Mouse (Mus musculus) kidney, adult 2 months (tissue): ENCODE results near the gene Dusp27. TPM values are rescaled to one million over a fixed set of nuclear protein-coding genes. Genes with fewer than 3 reads are reported as not detected.

ENCODE experiments used
- DNase-seq: peaks from one replicate; pipeline ENCODE4 v3.0.0; 2021
- H3K27ac ChIP-seq: fragments of 200-500 bp; 2 replicates; pipeline ENCODE4 v1.5.1; 2012; ENCODE audit warnings: low read depth, low read length, control low read depth, inconsistent platforms; ENCODE audit not compliant: insufficient read depth
- H3K27me3 ChIP-seq: fragments of 200-500 bp; replicated peaks from 2 replicates; pipeline ENCODE4 v1.6.1; 2012; ENCODE audit warnings: mild to moderate bottlenecking, moderate library complexity, low read length, inconsistent platforms; ENCODE audit not compliant: control insufficient read depth, insufficient read depth
- H3K36me3 ChIP-seq: fragments of 200-500 bp; 2 replicates; pipeline ENCODE4 v1.6.1; 2012; ENCODE audit warnings: mild to moderate bottlenecking, moderate library complexity, low read length, inconsistent platforms; ENCODE audit not compliant: control insufficient read depth, insufficient read depth
- H3K4me1 ChIP-seq: fragments of 200-500 bp; 2 replicates; pipeline ENCODE4 v1.6.1; 2011; ENCODE audit warnings: low read length; ENCODE audit not compliant: control insufficient read depth, insufficient read depth
- H3K4me3 ChIP-seq: fragments of 200-500 bp; 2 replicates; pipeline ENCODE4 v1.5.1; 2011; ENCODE audit warnings: mild to moderate bottlenecking, low read depth, low read length, control low read depth; ENCODE audit not compliant: insufficient read depth
- CTCF ChIP-seq: fragments of 200-500 bp; conservative IDR thresholded peaks from 2 replicates; pipeline ENCODE4 v1.5.1; 2011; ENCODE audit warnings: low read depth, mild to moderate bottlenecking, control low read depth, low read length, moderate library complexity, mixed read lengths; ENCODE audit not compliant: insufficient read depth, insufficient read length
- POLR2A ChIP-seq: fragments of 200-500 bp; IDR thresholded peaks from one replicate; pipeline ENCODE4 v1.6.1; 2011; ENCODE audit warnings: low read depth, low read length, control low read depth
- WGBS: fragments of 180-500 bp; shearing (Covaris S2); methylation state at CpG from one replicate; pipeline ENCODE4 v1.1.7; 2018; 5-methylcytosine and 5-hydroxymethylcytosine counted together
- polyA plus RNA-seq: library from polyadenylated mRNA; depleted of rRNA; stranded (reverse); fragments of >200 nt; gene quantifications from 2 replicates; pipeline ENCODE4 v1.2.3, GENCODE M21; 2012

Gene Dusp27
- polyA plus RNA-seq, 1 experiment = 0.30 TPM

- Histone ChIP-seq H3K27ac (no peak overlapping the region), H3K4me3 (no peak overlapping the region), H3K36me3 (no peaks in the 10 kb centered on the region), H3K4me1 (no peaks in the 10 kb centered on the region), H3K27me3 (no peaks in the 10 kb centered on the region)
- WGBS = 93% methylated on average over 8 of the region's 8 CpGs
- TF ChIP-seq CTCF = no peak
- TF ChIP-seq POLR2A = no peak
- DNase-seq = no peak
Measured at GRCm38 (mm10) chr1:166123751-166124150, 4.0 kb downstream of the Dusp27 start.

- TF ChIP-seq CTCF = no peak
- no peak for TF ChIP-seq POLR2A
- H3K27me3 ChIP-seq = no peaks in the 10 kb centered on the region
- H3K4me3 ChIP-seq = no peak overlapping the region
- no peaks in the 10 kb centered on the region for H3K36me3 ChIP-seq
- H3K27ac ChIP-seq = no peak overlapping the region
- 100% methylated on average over 1 of the region's 1 CpGs for WGBS
- DNase-seq = no peak
- H3K4me1 ChIP-seq = no peaks in the 10 kb centered on the region
Measured at GRCm38 (mm10) chr1:166123045-166123444, 4.7 kb downstream of the Dusp27 start.

DNA sequence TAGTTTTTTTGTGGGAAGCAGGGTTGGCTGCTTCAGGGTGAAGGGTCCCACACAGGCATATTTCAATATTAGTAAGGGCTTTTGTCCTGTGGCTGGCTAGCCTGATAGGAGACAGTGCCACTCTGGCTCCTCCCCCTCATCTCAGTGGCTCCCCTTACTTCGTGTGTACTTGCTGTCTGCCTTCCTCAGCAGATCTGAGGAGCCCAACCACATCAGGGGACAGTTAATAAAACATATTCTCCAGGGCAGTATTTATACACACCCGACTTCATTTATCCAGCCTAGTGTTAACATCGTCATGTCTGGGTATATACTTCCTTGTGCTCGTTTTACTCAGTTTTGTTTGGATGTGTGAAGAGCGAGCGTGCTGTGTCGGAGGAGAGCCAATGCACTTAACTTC, 5.6 kb downstream of the Dusp27 start:
- Histone ChIP-seq H3K4me1 (no peaks in the 10 kb centered on the region), H3K36me3 (no peaks in the 10 kb centered on the region), H3K27me3 (no peaks in the 10 kb centered on the region), H3K27ac (no peak overlapping the region), H3K4me3 (no peak overlapping the region)
- 67% methylated on average over 7 of the region's 7 CpGs for WGBS
- TF ChIP-seq POLR2A (no peak), CTCF (no peak)
- no peak for DNase-seq

- TF ChIP-seq POLR2A = no peak
- no peak for TF ChIP-seq CTCF
- Histone ChIP-seq H3K27ac (no peak overlapping the region), H3K4me3 (no peak overlapping the region), H3K27me3 (no peaks in the 10 kb centered on the region), H3K4me1 (no peaks in the 10 kb centered on the region), H3K36me3 (no peaks in the 10 kb centered on the region)
- DNase-seq = no peak
- 64% methylated on average over 13 of the region's 13 CpGs for WGBS
Measured at GRCm38 (mm10) chr1:166117866-166118639, 9.7 kb downstream of the Dusp27 start.

DNA sequence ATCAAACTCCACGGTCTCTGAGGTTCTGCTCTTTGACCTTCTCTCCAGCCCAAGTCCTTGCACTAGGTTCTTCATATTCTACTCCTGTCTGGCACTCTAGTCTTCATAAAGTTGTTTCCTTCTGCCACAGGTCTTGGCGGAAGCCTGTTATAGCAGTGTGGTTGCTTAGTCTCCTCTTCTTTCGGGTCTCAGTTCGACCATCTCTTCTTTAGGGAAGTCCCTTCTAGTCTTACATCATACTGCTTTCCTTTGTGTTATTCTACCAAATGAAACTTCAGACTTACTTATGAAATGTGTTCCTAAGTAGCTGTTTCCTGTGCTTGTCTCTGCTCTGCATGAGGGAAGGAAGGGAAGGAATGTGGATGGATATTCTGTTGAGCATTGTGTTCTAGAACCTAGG, 12.0 kb downstream of the Dusp27 start:
- no peak for TF ChIP-seq POLR2A
- TF ChIP-seq CTCF = no peak

DNA sequence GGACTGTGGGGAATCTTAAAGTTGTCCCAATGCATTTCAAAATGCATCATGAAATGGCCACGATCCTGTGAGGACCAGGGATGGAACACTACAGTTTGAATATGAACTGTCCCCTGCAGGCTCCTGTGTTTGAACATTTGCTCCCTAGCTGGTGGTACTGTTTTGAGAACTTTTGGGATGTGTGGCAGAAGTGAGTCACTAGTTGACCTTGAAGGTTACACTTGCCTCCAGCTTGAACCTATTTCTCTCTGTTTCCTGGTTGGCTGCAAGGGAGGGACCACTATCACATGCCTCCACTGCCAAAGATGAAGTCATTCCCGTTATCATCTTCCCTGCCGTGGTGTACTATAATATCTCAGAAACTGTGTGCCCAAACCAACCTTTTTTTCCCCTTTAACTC, 12.7 kb downstream of the Dusp27 start:
- no peaks in the 10 kb centered on the region for H3K36me3 ChIP-seq
- DNase-seq = no peak
- H3K4me3 ChIP-seq = no peak overlapping the region
- TF ChIP-seq CTCF = no peak
- TF ChIP-seq POLR2A = no peak
- WGBS = 82% methylated on average over 3 of the region's 3 CpGs
- no peaks in the 10 kb centered on the region for H3K4me1 ChIP-seq
- H3K27me3 ChIP-seq = no peaks in the 10 kb centered on the region
- H3K27ac ChIP-seq = no peak overlapping the region

More for the DNA sequence above, 12.0 kb downstream of the Dusp27 start:
- Histone ChIP-seq H3K4me1 (no peaks in the 10 kb centered on the region), H3K27ac (no peak overlapping the region), H3K36me3 (no peaks in the 10 kb centered on the region), H3K27me3 (no peaks in the 10 kb centered on the region), H3K4me3 (no peak overlapping the region)
- 90% methylated on average over 4 of the region's 4 CpGs for WGBS
- DNase-seq = no peak

DNA sequence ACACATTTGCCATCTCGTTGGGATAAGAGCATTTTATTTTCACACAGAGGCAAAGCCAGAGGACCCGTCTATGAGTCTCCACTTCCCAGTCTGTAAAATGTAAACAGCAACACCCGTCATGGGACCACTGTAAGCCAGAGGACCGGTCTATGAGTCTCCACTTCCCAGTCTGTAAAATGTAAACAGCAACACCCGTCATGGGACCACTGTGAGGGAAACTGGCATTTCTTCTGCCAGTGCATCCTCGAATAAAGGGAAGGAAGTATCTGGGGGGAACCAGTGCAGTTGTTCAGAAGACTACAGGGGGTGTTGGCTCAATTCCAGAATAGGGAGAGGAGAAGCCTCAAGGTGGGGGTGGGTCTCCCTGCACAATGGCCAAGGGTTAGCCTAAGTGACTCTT, 22.3 kb downstream of the Dusp27 start:
- no peak overlapping the region for H3K4me3 ChIP-seq
- TF ChIP-seq CTCF = no peak
- TF ChIP-seq POLR2A = no peak
- no peaks in the 10 kb centered on the region for H3K4me1 ChIP-seq
- no peaks in the 10 kb centered on the region for H3K27me3 ChIP-seq
- DNase-seq = no peak
- WGBS = 69% methylated on average over 6 of the region's 6 CpGs
- H3K36me3 ChIP-seq = no peaks in the 10 kb centered on the region
- H3K27ac ChIP-seq = no peak overlapping the region
